ENCODE assay signal across 8 mouse cellular contexts in genomic region chr9:67633026-67633741, GRCm38 (mm10).
A peak's percentile ranks its signal among the peaks of the same experiment; 100 is the strongest.
DNase-seq lines count a peak whose midpoint lies in the region; ATAC-seq lines count a peak whose summit lies in the region.

No protein-coding gene starts in this region.

- WGBS in embryonic facial prominence, embryonic 13.5 days = under 1% methylated on average over 50 of the region's 50 CpGs
- WGBS in heart, embryonic 12.5 days = under 1% methylated on average over 50 of the region's 50 CpGs
- WGBS in kidney, embryonic 16.5 days = under 1% methylated on average over 49 of the region's 50 CpGs
- WGBS in liver, embryonic 11.5 days = under 1% methylated on average over 50 of the region's 50 CpGs
- WGBS in neural tube, embryonic 15.5 days = under 1% methylated on average over 50 of the region's 50 CpGs

- peak overlapping the region; percentile 91 for H3K9ac ChIP-seq in embryonic facial prominence, embryonic 13.5 days
- peak overlapping the region; percentile 88 for H3K9ac ChIP-seq in heart, embryonic 12.5 days
- peak overlapping the region; percentile 89 for H3K9ac ChIP-seq in kidney, embryonic 16.5 days (replicated peaks; ENCODE audit: low read length)
- H3K9ac ChIP-seq in liver, embryonic 11.5 days (ENCODE audit: low read depth, low read length) = peak overlapping the region; percentile 55
- H3K9ac ChIP-seq in neural tube, embryonic 15.5 days (replicated peaks) = peak overlapping the region; percentile 79

- peak overlapping the region; percentile 98 for H3K4me2 ChIP-seq in embryonic facial prominence, embryonic 13.5 days
- peak overlapping the region; percentile 96 for H3K4me2 ChIP-seq in heart, embryonic 12.5 days
- peak overlapping the region; percentile 99 for H3K4me2 ChIP-seq in kidney, embryonic 16.5 days (replicated peaks; ENCODE audit: low read depth, low read length)
- peak overlapping the region; percentile 76 for H3K4me2 ChIP-seq in liver, embryonic 11.5 days
- peak overlapping the region; percentile 98 for H3K4me2 ChIP-seq in neural tube, embryonic 15.5 days

- 0 out of 2 replicates have a peak, but pooled peaks cover 3% of the 10 kb centered on the region for H3K27me3 ChIP-seq in embryonic facial prominence, embryonic 13.5 days
- peaks cover 15% of the 10 kb centered on the region for H3K27me3 ChIP-seq in heart, embryonic 12.5 days (replicated peaks)
- peaks cover 25% of the 10 kb centered on the region for H3K27me3 ChIP-seq in kidney, embryonic 16.5 days (ENCODE audit: insufficient read depth, low read length)
- peaks cover 34% of the 10 kb centered on the region for H3K27me3 ChIP-seq in liver, embryonic 11.5 days (replicated peaks; ENCODE audit: control insufficient read depth, insufficient read depth, low read length)
- H3K27me3 ChIP-seq in neural tube, embryonic 15.5 days (replicated peaks) = no peaks in the 10 kb centered on the region

- peak overlapping the region; percentile 88 for H3K27ac ChIP-seq in embryonic facial prominence, embryonic 13.5 days
- H3K27ac ChIP-seq in heart, embryonic 12.5 days (ENCODE audit: poor library complexity, severe bottlenecking) = peak overlapping the region; percentile 75
- H3K27ac ChIP-seq in kidney, embryonic 16.5 days (ENCODE audit: low read length) = peak overlapping the region; percentile 73; the same call in 1 of the 2 replicates
- H3K27ac ChIP-seq in liver, embryonic 11.5 days (ENCODE audit: low read depth, low read length) = peak overlapping the region; percentile 40; the same call in 1 of the 2 replicates
- H3K27ac ChIP-seq in neural tube, embryonic 15.5 days (replicated peaks) = peak overlapping the region; percentile 95

- no peaks in the 10 kb centered on the region for H3K36me3 ChIP-seq in embryonic facial prominence, embryonic 13.5 days
- no peaks in the 10 kb centered on the region for H3K36me3 ChIP-seq in heart, embryonic 12.5 days
- no peaks in the 10 kb centered on the region for H3K36me3 ChIP-seq in kidney, embryonic 16.5 days (ENCODE audit: insufficient read depth, low read length)
- H3K36me3 ChIP-seq in liver, embryonic 11.5 days (ENCODE audit: control insufficient read depth, insufficient read depth, low read length) = no peaks in the 10 kb centered on the region
- H3K36me3 ChIP-seq in neural tube, embryonic 15.5 days = no peaks in the 10 kb centered on the region

- H3K4me1 ChIP-seq in embryonic facial prominence, embryonic 13.5 days = peaks cover 21% of the 10 kb centered on the region
- H3K4me1 ChIP-seq in heart, embryonic 12.5 days (replicated peaks) = peaks cover 30% of the 10 kb centered on the region
- peaks cover 15% of the 10 kb centered on the region for H3K4me1 ChIP-seq in kidney, embryonic 16.5 days (ENCODE audit: insufficient read depth, low read length)
- peaks cover 6% of the 10 kb centered on the region for H3K4me1 ChIP-seq in liver, embryonic 11.5 days (replicated peaks; ENCODE audit: control insufficient read depth, insufficient read depth, low read length)
- H3K4me1 ChIP-seq in neural tube, embryonic 15.5 days = peaks cover 30% of the 10 kb centered on the region

- ATAC-seq in embryonic facial prominence, embryonic 13.5 days (ENCODE audit: insufficient number of reproducible peaks, insufficient read depth, low FRiP score, low TSS enrichment, low read depth) = no peak
- ATAC-seq in heart, embryonic 12.5 days (ENCODE audit: insufficient number of reproducible peaks, low FRiP score) = peak; percentile 49; the same call in 1 of the 2 replicates
- ATAC-seq in kidney, embryonic 16.5 days (ENCODE audit: low FRiP score, low TSS enrichment) = peak; percentile 62
- ATAC-seq in liver, embryonic 11.5 days (replicated peaks; ENCODE audit: low FRiP score) = no peak
- ATAC-seq in neural tube, embryonic 15.5 days (ENCODE audit: low FRiP score) = peak; percentile 43

- no peaks in the 10 kb centered on the region for H3K9me3 ChIP-seq in embryonic facial prominence, embryonic 13.5 days
- no peaks in the 10 kb centered on the region for H3K9me3 ChIP-seq in heart, embryonic 12.5 days (replicated peaks)
- H3K9me3 ChIP-seq in kidney, embryonic 16.5 days (ENCODE audit: low read length) = no peaks in the 10 kb centered on the region
- H3K9me3 ChIP-seq in liver, embryonic 11.5 days (ENCODE audit: control insufficient read depth, low read length) = no peaks in the 10 kb centered on the region
- no peaks in the 10 kb centered on the region for H3K9me3 ChIP-seq in neural tube, embryonic 15.5 days (replicated peaks)

- H3K4me3 ChIP-seq in embryonic facial prominence, embryonic 13.5 days = peak overlapping the region; percentile 83
- H3K4me3 ChIP-seq in heart, embryonic 12.5 days = peak overlapping the region; percentile 75
- H3K4me3 ChIP-seq in kidney, embryonic 16.5 days (ENCODE audit: low read length) = peak overlapping the region; percentile 92
- H3K4me3 ChIP-seq in liver, embryonic 11.5 days (ENCODE audit: low read depth, low read length) = peak overlapping the region; percentile 65
- peak overlapping the region; percentile 80 for H3K4me3 ChIP-seq in neural tube, embryonic 15.5 days (replicated peaks)

- peak; percentile 35 for DNase-seq in urinary bladder, adult 2 months (ENCODE audit: low spot score)
- DNase-seq in urinary bladder, postnatal 10 days (ENCODE audit: low spot score) = no peak
- DNase-seq in liver, embryonic 11.5 days (ENCODE audit: low spot score) = peak; percentile 62
- DNase-seq in yolk sac, embryonic 10.5 days (ENCODE audit: low spot score) = peak; percentile 61

Comparison
In these comparisons a context has a peak if more than half of its experiments do, and no peak if none do; other contexts are left out.
1. ATAC-seq: peak in heart, embryonic 12.5 days (single experiment), kidney, embryonic 16.5 days (single experiment) and neural tube, embryonic 15.5 days (single experiment); none in embryonic facial prominence, embryonic 13.5 days (single experiment) and liver, embryonic 11.5 days (single experiment).
2. H3K27ac ChIP-seq: peak in every context shown above with its lines; median percentile 95 in neural tube, embryonic 15.5 days; 88 in embryonic facial prominence, embryonic 13.5 days; 75 in heart, embryonic 12.5 days; 73 in kidney, embryonic 16.5 days; 40 in liver, embryonic 11.5 days.
3. Peak in every context shown above with its lines, with median percentiles within 50 percentile points of each other: H3K4me2 ChIP-seq, H3K4me3 ChIP-seq and H3K9ac ChIP-seq.